Mouse (Mus musculus) stomach, embryonic 16.5 days (tissue): Measurements from ENCODE around the gene Use1. TPM values are rescaled to one million over a fixed set of nuclear protein-coding genes. Genes with fewer than 3 reads are reported as not detected.

Experiments
- polyA plus RNA-seq: library from polyadenylated mRNA; unstranded; fragments of >200 nt; fragmentation: Nextera tagmentation; extraction: Ambion mirVana; gene quantifications from 2 replicates; pipeline ENCODE4 v1.2.1, GENCODE M21; 2015

The Use1 gene
- polyA plus RNA-seq, 1 experiment from 2014 or later = 90.2 TPM

Other genes starting within 250 kb of the Use1 start
- 18.7 and 19.1 TPM in 2 replicates for gene Myo9b, start 94.1 kb upstream of the Use1 start, polyA plus RNA-seq
- 46.4 and 55.4 TPM in 2 replicates for gene Haus8, start 93.9 kb upstream of the Use1 start, polyA plus RNA-seq
- gene Ocel1, start 4.5 kb downstream of the Use1 start, polyA plus RNA-seq = 5.6 and 6.5 TPM in 2 replicates
- gene Nr2f6, start 15.1 kb downstream of the Use1 start, polyA plus RNA-seq = 17.3 and 24.1 TPM in 2 replicates
- 12.7 and 12.8 TPM in 2 replicates for gene Ushbp1, start 29.0 kb downstream of the Use1 start, polyA plus RNA-seq
- 72.2 and 77.4 TPM in 2 replicates for gene Babam1, start 30.0 kb downstream of the Use1 start, polyA plus RNA-seq
- 38.7 and 42.5 TPM in 2 replicates for gene Ankle1, start 39.2 kb downstream of the Use1 start, polyA plus RNA-seq
- gene Abhd8, start 96.8 kb downstream of the Use1 start, polyA plus RNA-seq = 23.5 and 27.5 TPM in 2 replicates
- gene Mrpl34, start 98.1 kb downstream of the Use1 start, polyA plus RNA-seq = 126 and 148 TPM in 2 replicates
- gene Dda1, start 102.4 kb downstream of the Use1 start, polyA plus RNA-seq = 87.1 and 89.1 TPM in 2 replicates
- 0.26 and 0.27 TPM in 2 replicates for gene Ano8, start 119.1 kb downstream of the Use1 start, polyA plus RNA-seq
- 11.0 and 14.8 TPM in 2 replicates for gene Gtpbp3, start 121.3 kb downstream of the Use1 start, polyA plus RNA-seq
- gene Plvap, start 144.9 kb downstream of the Use1 start, polyA plus RNA-seq = 79.7 and 81.8 TPM in 2 replicates
- 0.32 and 0.40 TPM in 2 replicates for gene Ccdc194, start 158.9 kb downstream of the Use1 start, polyA plus RNA-seq
- 39.9 and 46.5 TPM in 2 replicates for gene Bst2, start 170.6 kb downstream of the Use1 start, polyA plus RNA-seq
- gene Mvb12a, start 176.1 kb downstream of the Use1 start, polyA plus RNA-seq = 101 and 103 TPM in 2 replicates
- gene Tmem221, start 192.0 kb downstream of the Use1 start, polyA plus RNA-seq = 2.9 and 3.2 TPM in 2 replicates
- gene Nxnl1, start 199.8 kb downstream of the Use1 start, polyA plus RNA-seq = 0.08 TPM in 1 of 2 replicates, not detected in the other
- 35.2 and 41.4 TPM in 2 replicates for gene Slc27a1, start 202.0 kb downstream of the Use1 start, polyA plus RNA-seq
- gene Pgls, start 225.3 kb downstream of the Use1 start, polyA plus RNA-seq = 200 and 206 TPM in 2 replicates
- 3.2 and 4.0 TPM in 2 replicates for gene Fam129c, start 230.8 kb downstream of the Use1 start, polyA plus RNA-seq
- gene Colgalt1, start 244.2 kb downstream of the Use1 start, polyA plus RNA-seq = 60.1 and 69.2 TPM in 2 replicates